Mouse (Mus musculus): ENCODE data around the gene Acads.

The Acads gene

GRCm38 (mm10) chr5:115072143-115072542, 47.0 kb downstream of the Acads start:
- peak in 1 of 2 experiments; percentile 32 for DNase-seq (ENCODE audit: low spot score in 2 of 2)

GRCm38 (mm10) chr5:115071096-115071901, 47.8 kb downstream of the Acads start:
- DNase-seq (ENCODE audit: low spot score in 2 of 2) = no peak

DNA sequence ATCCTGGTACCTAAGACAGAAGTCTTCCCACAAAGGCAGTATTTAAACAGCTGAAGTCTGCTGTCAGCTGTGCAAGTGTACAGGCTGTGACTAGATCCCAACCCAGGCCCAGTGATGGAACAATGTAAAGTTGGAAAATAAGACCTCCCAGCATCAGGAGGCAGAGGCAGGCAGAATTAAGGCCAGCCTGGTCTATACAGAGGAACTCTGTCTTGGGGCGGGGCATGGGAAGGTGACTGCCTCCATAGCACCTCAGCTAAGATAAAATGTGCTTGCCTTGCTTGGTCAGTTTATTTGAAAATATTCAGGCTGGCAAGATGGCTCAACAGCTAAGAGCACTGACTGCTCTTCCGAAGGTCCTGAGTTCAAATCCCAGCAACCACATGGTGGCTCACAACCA, 48.7 kb downstream of the Acads start:
- DNase-seq (ENCODE audit: low spot score in 2 of 2) = no peak

GRCm38 (mm10) chr5:115069611-115070010, 49.5 kb downstream of the Acads start:
- DNase-seq (ENCODE audit: low spot score in 2 of 2) = no peak

GRCm38 (mm10) chr5:115068671-115069421, 50.3 kb downstream of the Acads start:
- no peak for DNase-seq (ENCODE audit: low spot score in 2 of 2)

GRCm38 (mm10) chr5:115066245-115066644, 52.9 kb downstream of the Acads start:
- DNase-seq (ENCODE audit: low spot score in 2 of 2) = no peak

DNA sequence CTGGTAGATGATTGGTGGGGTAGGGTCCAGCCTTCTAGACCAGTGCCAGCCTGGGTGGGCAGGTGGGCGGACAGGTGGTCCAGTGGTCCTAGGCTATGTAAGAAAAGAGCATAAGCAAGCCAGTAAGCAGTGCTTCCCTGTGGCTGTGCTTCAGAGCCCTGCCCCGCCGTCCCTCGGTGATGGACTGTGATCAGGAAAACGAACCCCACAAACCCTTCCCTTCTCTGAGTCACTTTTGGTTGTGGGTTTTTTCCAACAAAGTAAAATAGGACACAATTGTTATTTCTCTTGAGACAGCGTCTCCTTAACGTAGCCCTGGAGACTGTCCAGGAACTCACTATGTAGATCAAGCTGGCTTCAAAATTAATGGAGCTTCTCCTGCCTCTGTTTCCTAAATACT, 55.8 kb downstream of the Acads start:
- DNase-seq (ENCODE audit: low spot score in 2 of 2) = no peak

DNA sequence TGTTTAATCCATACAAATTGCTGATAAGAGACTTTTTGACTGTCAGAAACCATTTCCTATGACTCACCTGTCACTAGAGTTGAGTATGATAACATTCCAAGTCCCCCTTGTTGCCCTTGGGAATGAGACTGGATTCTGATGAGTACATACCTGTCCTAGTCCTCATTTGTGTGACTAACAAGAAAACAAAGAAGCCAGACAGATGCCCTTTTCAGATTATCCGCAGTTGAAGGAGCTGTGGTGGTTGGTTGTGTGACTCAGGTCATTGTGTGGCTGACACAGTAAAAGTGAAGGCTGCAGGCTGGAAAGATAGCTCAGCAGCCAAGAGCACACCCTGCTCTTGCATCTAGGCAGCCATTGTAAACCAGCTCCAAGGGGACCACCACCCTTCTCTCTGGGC, 56.6 kb downstream of the Acads start:
- no peak for DNase-seq (ENCODE audit: low spot score in 2 of 2)

DNA sequence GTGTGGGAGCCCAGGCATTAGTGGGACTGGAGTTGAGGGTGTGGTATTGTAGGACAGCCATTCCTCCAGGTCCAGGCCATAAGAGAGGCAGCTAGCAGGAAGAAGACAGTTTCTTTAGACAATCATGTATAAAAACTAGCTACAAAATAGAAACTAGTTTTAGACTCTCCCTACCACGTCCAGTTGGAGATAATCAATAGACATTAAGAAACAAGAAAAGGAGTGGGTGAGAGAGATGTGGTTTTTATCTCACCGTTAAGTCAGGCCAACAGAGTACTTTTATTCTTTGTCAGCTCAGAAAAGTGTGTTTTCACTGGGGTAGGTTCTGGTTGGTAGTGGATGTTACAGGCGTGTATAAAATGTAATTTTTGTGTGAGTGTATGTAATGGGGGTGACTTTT, 58.2 kb downstream of the Acads start:
- no peak for DNase-seq (ENCODE audit: low spot score in 2 of 2)

Measured in frontal cortex, postnatal 14 days (tissue).